Mouse (Mus musculus): ENCODE measurements around the gene Olfr91. TPM values are rescaled to one million over a fixed set of nuclear protein-coding genes. Genes with fewer than 3 reads are reported as not detected.
"Not testable (repeated sequence)": the region's sequence is repeated elsewhere in the genome, so short reads cannot be mapped to it uniquely, and the experiment has no call there.

Gene Olfr91
- polyA plus RNA-seq (2015; fragmentation: Nextera tagmentation; extraction: Ambion mirVana): not detected in 2 replicates

DNA sequence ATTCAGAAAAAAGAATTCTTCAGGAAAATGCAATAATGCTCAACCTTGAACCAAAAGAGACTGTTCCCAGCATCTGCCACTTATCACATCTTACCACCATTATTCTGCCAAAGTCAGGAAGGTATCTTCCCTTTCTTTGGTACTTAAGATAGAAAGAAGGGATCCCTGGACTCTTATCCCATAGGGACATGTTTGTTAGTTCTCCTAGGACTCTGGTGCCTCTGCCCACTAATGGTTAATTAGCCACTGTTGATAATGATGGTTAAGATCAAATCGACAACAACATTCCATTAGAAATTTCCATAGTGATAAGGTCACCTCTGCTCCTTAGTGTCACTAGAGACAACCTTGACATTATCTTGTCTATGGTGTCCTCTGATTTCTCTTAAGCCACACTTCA lies at the start of gene Olfr91:
Gene Olfr91, minus strand, starts transcription at position 101 of the 400 bp plus-strand sequence.
- WGBS: 97% methylated on average over 1 of the region's 1 CpGs
- no peak within 1 kb of the TSS for H3K4me2 ChIP-seq
- H3K9me3 ChIP-seq (replicated peaks): no peaks in the 10 kb centered on the region
- H3K27ac ChIP-seq: no peak within 1 kb of the TSS
- ATAC-seq (replicated peaks; ENCODE audit: low FRiP score): no peak
- H3K4me3 ChIP-seq (replicated peaks): no peak within 1 kb of the TSS
- H3K27me3 ChIP-seq: no peaks in the 10 kb centered on the region
- no peaks in the 10 kb centered on the region for H3K4me1 ChIP-seq
- H3K9ac ChIP-seq: no peak within 1 kb of the TSS
- no peaks in the 10 kb centered on the region for H3K36me3 ChIP-seq

GRCm38 (mm10) chr17:37131366-37131765 lies 33.3 kb upstream of the Olfr91 start:
- not testable (repeated sequence) for H3K27ac ChIP-seq; H3K4me2 ChIP-seq; ATAC-seq (replicated peaks; ENCODE audit: low FRiP score); H3K4me1 ChIP-seq; H3K36me3 ChIP-seq; H3K27me3 ChIP-seq; H3K4me3 ChIP-seq (replicated peaks); H3K9ac ChIP-seq; H3K9me3 ChIP-seq (replicated peaks)
- WGBS: 63% methylated on average over 4 of the region's 4 CpGs

- no peak within 1 kb of the TSS for H3K9ac ChIP-seq
- no peaks in the 10 kb centered on the region for H3K36me3 ChIP-seq
- H3K4me3 ChIP-seq (replicated peaks): no peak within 1 kb of the TSS
- H3K27me3 ChIP-seq: no peaks in the 10 kb centered on the region
- H3K4me2 ChIP-seq: no peak within 1 kb of the TSS
- no peak within 1 kb of the TSS for H3K27ac ChIP-seq
- H3K9me3 ChIP-seq (replicated peaks): no peaks in the 10 kb centered on the region
- WGBS: 86% methylated on average over 2 of the region's 2 CpGs
- no peaks in the 10 kb centered on the region for H3K4me1 ChIP-seq
- no peak for ATAC-seq (replicated peaks; ENCODE audit: low FRiP score)
Observed at GRCm38 (mm10) chr17:37119988-37120387, 21.9 kb upstream of the Olfr91 start, which contains the start of gene Olfr92. Olfr92 (minus strand) TSS chr17:37120088.

GRCm38 (mm10) chr17:37093289-37093688 lies 4.8 kb downstream of the Olfr91 start:
- Histone ChIP-seq H3K4me1 (no peaks in the 10 kb centered on the region), H3K4me3 (replicated peaks) (no peak overlapping the region), H3K27ac (no peak overlapping the region), H3K36me3 (no peaks in the 10 kb centered on the region), H3K27me3 (no peaks in the 10 kb centered on the region), H3K9me3 (replicated peaks) (no peaks in the 10 kb centered on the region), H3K9ac (no peak overlapping the region), H3K4me2 (no peak overlapping the region)
- no peak for ATAC-seq (replicated peaks; ENCODE audit: low FRiP score)
- WGBS: 74% methylated on average over 5 of the region's 5 CpGs

- no peaks in the 10 kb centered on the region for H3K27me3 ChIP-seq
- 74% methylated on average over 1 of the region's 1 CpGs for WGBS
Observed at GRCm38 (mm10) chr17:37092198-37092597, 5.9 kb downstream of the Olfr91 start.

GRCm38 (mm10) chr17:37088399-37088798 lies 9.7 kb downstream of the Olfr91 start, which contains the start of gene Olfr90:
Olfr90 (minus strand) TSS chr17:37088499.
- Histone ChIP-seq H3K27me3 (no peaks in the 10 kb centered on the region), H3K9me3 (replicated peaks) (no peaks in the 10 kb centered on the region), H3K9ac (no peak within 1 kb of the TSS), H3K27ac (no peak within 1 kb of the TSS), H3K36me3 (no peaks in the 10 kb centered on the region), H3K4me2 (no peak within 1 kb of the TSS), H3K4me3 (replicated peaks) (no peak within 1 kb of the TSS), H3K4me1 (no peaks in the 10 kb centered on the region)
- ATAC-seq (replicated peaks; ENCODE audit: low FRiP score): no peak

More at GRCm38 (mm10) chr17:37092198-37092597, 5.9 kb downstream of the Olfr91 start:
- Histone ChIP-seq H3K36me3 (no peaks in the 10 kb centered on the region), H3K27ac (no peak overlapping the region), H3K4me1 (no peaks in the 10 kb centered on the region), H3K9me3 (replicated peaks) (no peaks in the 10 kb centered on the region), H3K4me3 (replicated peaks) (no peak overlapping the region), H3K4me2 (no peak overlapping the region), H3K9ac (no peak overlapping the region)
- ATAC-seq (replicated peaks; ENCODE audit: low FRiP score): no peak

- no peak overlapping the region for H3K27ac ChIP-seq
- 72% methylated on average over 10 of the region's 10 CpGs for WGBS
- H3K27me3 ChIP-seq: no peaks in the 10 kb centered on the region
- no peak overlapping the region for H3K4me2 ChIP-seq
- H3K4me3 ChIP-seq (replicated peaks): no peak overlapping the region
- H3K4me1 ChIP-seq: no peaks in the 10 kb centered on the region
- H3K9ac ChIP-seq: no peak overlapping the region
- H3K36me3 ChIP-seq: no peaks in the 10 kb centered on the region
- no peaks in the 10 kb centered on the region for H3K9me3 ChIP-seq (replicated peaks)
- ATAC-seq (replicated peaks; ENCODE audit: low FRiP score): no peak
Observed at GRCm38 (mm10) chr17:37085545-37085944, 12.5 kb downstream of the Olfr91 start.

- H3K4me3 ChIP-seq (replicated peaks): no peak overlapping the region
- 68% methylated on average over 5 of the region's 5 CpGs for WGBS
Observed at GRCm38 (mm10) chr17:37084632-37085031, 13.4 kb downstream of the Olfr91 start.

GRCm38 (mm10) chr17:37083327-37083726 lies 14.8 kb downstream of the Olfr91 start:
- peak; percentile 68 for ATAC-seq (replicated peaks; ENCODE audit: low FRiP score)
- WGBS: 3% methylated on average over 8 of the region's 8 CpGs

More at GRCm38 (mm10) chr17:37084632-37085031, 13.4 kb downstream of the Olfr91 start:
- Histone ChIP-seq H3K9ac (no peak overlapping the region), H3K36me3 (no peaks in the 10 kb centered on the region), H3K9me3 (replicated peaks) (no peaks in the 10 kb centered on the region), H3K4me1 (0 out of 2 replicates have a peak, but pooled peaks cover 3% of the 10 kb centered on the region), H3K27ac (no peak overlapping the region), H3K4me2 (no peak overlapping the region), H3K27me3 (no peaks in the 10 kb centered on the region)
- no peak for ATAC-seq (replicated peaks; ENCODE audit: low FRiP score)

GRCm38 (mm10) chr17:37081659-37082058 lies 16.4 kb downstream of the Olfr91 start:
- H3K36me3 ChIP-seq: peaks cover 4% of the 10 kb centered on the region; the same call in 1 of the 2 replicates
- 88% methylated on average over 4 of the region's 4 CpGs for WGBS
- no peaks in the 10 kb centered on the region for H3K9me3 ChIP-seq (replicated peaks)
- no peak for ATAC-seq (replicated peaks; ENCODE audit: low FRiP score)
- no peak overlapping the region for H3K4me3 ChIP-seq (replicated peaks)
- no peak overlapping the region for H3K9ac ChIP-seq
- no peaks in the 10 kb centered on the region for H3K27me3 ChIP-seq
- H3K27ac ChIP-seq: no peak overlapping the region
- 0 out of 2 replicates have a peak, but pooled peaks cover 3% of the 10 kb centered on the region for H3K4me1 ChIP-seq
- no peak overlapping the region for H3K4me2 ChIP-seq

More at GRCm38 (mm10) chr17:37083327-37083726, 14.8 kb downstream of the Olfr91 start:
- Histone ChIP-seq H3K27me3 (no peaks in the 10 kb centered on the region), H3K4me3 (replicated peaks) (no peak overlapping the region), H3K9ac (no peak overlapping the region), H3K9me3 (replicated peaks) (no peaks in the 10 kb centered on the region), H3K4me2 (no peak overlapping the region), H3K4me1 (0 out of 2 replicates have a peak, but pooled peaks cover 3% of the 10 kb centered on the region), H3K36me3 (no peaks in the 10 kb centered on the region), H3K27ac (no peak overlapping the region)

GRCm38 (mm10) chr17:37080119-37080518 lies 18.0 kb downstream of the Olfr91 start:
- 17% methylated on average over 5 of the region's 5 CpGs for WGBS

DNA sequence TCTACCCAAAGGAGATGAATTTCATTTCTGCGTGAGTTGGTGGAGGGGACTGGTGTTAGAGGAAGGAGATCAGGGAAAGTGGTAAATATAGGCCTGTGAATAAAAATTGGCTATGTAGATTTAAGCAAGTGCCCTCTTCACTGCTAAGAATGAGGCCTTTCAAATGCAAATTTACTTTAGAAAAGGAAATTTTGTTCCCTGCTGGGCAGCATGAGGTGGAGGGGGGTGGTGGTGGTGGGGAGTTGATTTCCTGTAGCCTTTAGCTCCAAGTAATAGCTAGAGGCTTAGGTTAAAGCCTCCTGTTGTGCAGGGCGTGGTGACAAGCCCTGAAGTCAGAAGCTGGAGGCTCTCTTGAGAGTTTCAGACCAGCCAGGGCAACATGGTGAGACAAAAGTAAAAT lies 19.1 kb downstream of the Olfr91 start:
- no peak overlapping the region for H3K4me3 ChIP-seq (replicated peaks)
- ATAC-seq (replicated peaks; ENCODE audit: low FRiP score): no peak
- no peak overlapping the region for H3K27ac ChIP-seq
- 35% methylated on average over 2 of the region's 2 CpGs for WGBS
- peaks cover 19% of the 10 kb centered on the region for H3K36me3 ChIP-seq
- H3K9me3 ChIP-seq (replicated peaks): no peaks in the 10 kb centered on the region
- H3K9ac ChIP-seq: no peak overlapping the region
- H3K4me2 ChIP-seq: no peak overlapping the region
- H3K27me3 ChIP-seq: no peaks in the 10 kb centered on the region
- H3K4me1 ChIP-seq: 0 out of 2 replicates have a peak, but pooled peaks cover 3% of the 10 kb centered on the region

More at GRCm38 (mm10) chr17:37080119-37080518, 18.0 kb downstream of the Olfr91 start:
- Histone ChIP-seq H3K27me3 (no peaks in the 10 kb centered on the region), H3K4me1 (0 out of 2 replicates have a peak, but pooled peaks cover 3% of the 10 kb centered on the region), H3K9me3 (replicated peaks) (no peaks in the 10 kb centered on the region), H3K36me3 (peaks cover 10% of the 10 kb centered on the region), H3K4me2 (no peak overlapping the region), H3K4me3 (replicated peaks) (no peak overlapping the region), H3K9ac (no peak overlapping the region), H3K27ac (no peak overlapping the region)
- ATAC-seq (replicated peaks; ENCODE audit: low FRiP score): no peak

DNA sequence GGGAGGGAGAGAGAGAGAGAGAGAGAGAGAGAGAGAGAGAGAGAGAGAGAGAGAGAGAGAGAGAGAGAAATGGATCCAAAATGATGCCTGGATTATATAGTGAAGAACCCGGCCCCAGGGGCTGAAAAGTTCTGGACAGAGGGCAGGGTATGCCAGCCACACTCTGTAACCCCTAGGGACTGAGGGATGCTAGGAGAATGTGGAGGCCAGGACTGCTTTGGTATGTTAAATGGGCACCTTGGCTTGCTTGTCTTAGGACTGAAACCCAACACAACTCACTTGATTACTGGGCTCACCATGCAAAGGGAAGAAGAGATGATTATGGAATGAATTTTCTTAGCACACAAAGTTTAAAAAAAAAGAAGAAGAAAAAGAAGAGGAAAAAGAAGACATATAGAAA lies 19.9 kb downstream of the Olfr91 start:
- H3K36me3 ChIP-seq: peaks cover 25% of the 10 kb centered on the region
- 54% methylated on average over 1 of the region's 1 CpGs for WGBS
- H3K4me1 ChIP-seq: 0 out of 2 replicates have a peak, but pooled peaks cover 3% of the 10 kb centered on the region
- no peak overlapping the region for H3K4me3 ChIP-seq (replicated peaks)
- no peak for ATAC-seq (replicated peaks; ENCODE audit: low FRiP score)
- no peak overlapping the region for H3K9ac ChIP-seq
- no peaks in the 10 kb centered on the region for H3K9me3 ChIP-seq (replicated peaks)
- H3K27ac ChIP-seq: no peak overlapping the region
- H3K27me3 ChIP-seq: no peaks in the 10 kb centered on the region
- no peak overlapping the region for H3K4me2 ChIP-seq

Measured in kidney, embryonic 15.5 days (tissue).